Mouse (Mus musculus): Measurements from ENCODE around the gene Paqr8. TPM values are rescaled to one million over a fixed set of nuclear protein-coding genes. Genes with fewer than 3 reads are reported as not detected.

Paqr8 gene
- polyA plus RNA-seq, 1 experiment, result 112 TPM

DNA sequence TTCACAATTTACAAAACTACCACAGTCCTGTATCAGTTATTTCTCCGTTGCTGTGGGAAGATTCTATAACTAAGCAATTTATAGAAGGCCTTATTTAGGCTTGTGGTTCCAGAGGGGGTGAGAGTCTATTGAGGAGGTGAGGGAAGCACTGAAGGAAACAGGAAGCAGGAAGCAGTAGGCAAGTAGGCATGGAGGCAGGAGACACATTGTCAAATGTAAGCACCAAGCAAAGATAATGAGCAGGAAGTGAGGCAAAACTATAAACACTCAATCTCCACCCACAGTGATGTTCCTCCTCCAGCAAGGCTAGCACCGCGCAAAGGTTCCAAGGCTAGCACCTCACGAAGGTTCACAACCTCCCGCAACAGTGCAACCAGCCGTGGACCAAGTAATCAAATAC, 91.4 kb downstream of the Paqr8 start:
- DNase-seq, result no peak
- TF ChIP-seq POLR2A (IDR thresholded peaks at IDR 0.05; ENCODE audit: borderline replicate concordance, insufficient read depth, low read length) (no peak), CTCF (IDR thresholded peaks at IDR 0.05; ENCODE audit: borderline replicate concordance, insufficient read depth, low read depth, low read length) (no peak)
- 93% methylated on average over 6 of the region's 6 CpGs for WGBS
- H3K27ac ChIP-seq (ENCODE audit: insufficient read depth, low read length), result no peak overlapping the region
- no peaks in the 10 kb centered on the region for H3K27me3 ChIP-seq (ENCODE audit: control insufficient read depth, insufficient read depth, low read length)
- no peak overlapping the region for H3K4me3 ChIP-seq (replicated peaks; ENCODE audit: insufficient read depth, low read depth, low read length)
- H3K4me1 ChIP-seq (ENCODE audit: control insufficient read depth, insufficient read depth, low read length), result no peaks in the 10 kb centered on the region

DNA sequence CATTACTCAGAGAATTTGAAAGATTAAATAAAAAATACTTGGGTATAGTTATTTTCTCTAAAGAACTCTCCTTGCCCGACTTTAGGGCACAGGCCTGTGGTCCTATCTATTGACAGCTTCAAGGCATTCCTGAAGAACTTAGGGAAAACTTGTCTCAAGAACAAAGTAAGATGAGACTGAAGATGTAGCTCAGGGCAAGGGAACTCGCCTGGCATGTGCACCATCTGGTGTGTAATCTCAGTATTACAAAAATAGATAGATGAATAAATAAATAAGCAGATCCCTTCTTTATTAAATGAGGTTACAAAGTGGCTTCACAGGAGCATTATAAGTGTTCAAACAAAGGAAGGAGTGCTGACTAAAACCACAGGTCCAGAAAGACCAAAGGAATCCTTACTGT, 93.7 kb downstream of the Paqr8 start:
- Histone ChIP-seq H3K27ac (ENCODE audit: insufficient read depth, low read length) (no peak overlapping the region), H3K4me1 (ENCODE audit: control insufficient read depth, insufficient read depth, low read length) (no peaks in the 10 kb centered on the region), H3K4me3 (replicated peaks; ENCODE audit: insufficient read depth, low read depth, low read length) (no peak overlapping the region), H3K27me3 (ENCODE audit: control insufficient read depth, insufficient read depth, low read length) (no peaks in the 10 kb centered on the region)
- no peak for DNase-seq
- TF ChIP-seq CTCF (IDR thresholded peaks at IDR 0.05; ENCODE audit: borderline replicate concordance, insufficient read depth, low read depth, low read length), result peak; percentile 21; the same call in 1 of the 2 replicates
- TF ChIP-seq POLR2A (IDR thresholded peaks at IDR 0.05; ENCODE audit: borderline replicate concordance, insufficient read depth, low read length), result no peak
- 62% methylated on average over 2 of the region's 2 CpGs for WGBS

DNA sequence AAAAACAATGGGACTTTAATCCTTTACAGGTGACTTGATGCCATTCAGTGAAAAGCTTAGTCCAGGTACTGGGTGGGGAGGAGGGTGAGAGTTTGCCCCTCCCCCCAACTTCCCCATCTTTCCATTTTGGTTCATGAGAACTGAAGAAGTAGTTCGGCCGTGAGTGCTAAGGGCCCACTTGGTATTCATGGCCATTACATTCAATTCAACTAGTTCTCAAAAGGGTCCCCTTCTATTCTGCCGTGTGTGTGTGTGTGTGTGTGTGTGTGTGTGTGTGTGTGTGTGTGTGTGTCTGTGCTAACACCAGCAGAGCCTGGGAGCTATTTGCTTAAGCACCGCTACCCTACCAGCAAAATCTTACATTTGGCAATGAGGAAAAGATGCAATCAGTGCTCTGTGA, 94.2 kb downstream of the Paqr8 start:
- no peak for DNase-seq
- no peak for TF ChIP-seq CTCF (IDR thresholded peaks at IDR 0.05; ENCODE audit: borderline replicate concordance, insufficient read depth, low read depth, low read length)
- no peak for TF ChIP-seq POLR2A (IDR thresholded peaks at IDR 0.05; ENCODE audit: borderline replicate concordance, insufficient read depth, low read length)
- Histone ChIP-seq H3K4me1 (ENCODE audit: control insufficient read depth, insufficient read depth, low read length) (no peaks in the 10 kb centered on the region), H3K27ac (ENCODE audit: insufficient read depth, low read length) (no peak overlapping the region), H3K27me3 (ENCODE audit: control insufficient read depth, insufficient read depth, low read length) (no peaks in the 10 kb centered on the region), H3K4me3 (replicated peaks; ENCODE audit: insufficient read depth, low read depth, low read length) (no peak overlapping the region)
- WGBS, result 77% methylated on average over 4 of the region's 4 CpGs

DNA sequence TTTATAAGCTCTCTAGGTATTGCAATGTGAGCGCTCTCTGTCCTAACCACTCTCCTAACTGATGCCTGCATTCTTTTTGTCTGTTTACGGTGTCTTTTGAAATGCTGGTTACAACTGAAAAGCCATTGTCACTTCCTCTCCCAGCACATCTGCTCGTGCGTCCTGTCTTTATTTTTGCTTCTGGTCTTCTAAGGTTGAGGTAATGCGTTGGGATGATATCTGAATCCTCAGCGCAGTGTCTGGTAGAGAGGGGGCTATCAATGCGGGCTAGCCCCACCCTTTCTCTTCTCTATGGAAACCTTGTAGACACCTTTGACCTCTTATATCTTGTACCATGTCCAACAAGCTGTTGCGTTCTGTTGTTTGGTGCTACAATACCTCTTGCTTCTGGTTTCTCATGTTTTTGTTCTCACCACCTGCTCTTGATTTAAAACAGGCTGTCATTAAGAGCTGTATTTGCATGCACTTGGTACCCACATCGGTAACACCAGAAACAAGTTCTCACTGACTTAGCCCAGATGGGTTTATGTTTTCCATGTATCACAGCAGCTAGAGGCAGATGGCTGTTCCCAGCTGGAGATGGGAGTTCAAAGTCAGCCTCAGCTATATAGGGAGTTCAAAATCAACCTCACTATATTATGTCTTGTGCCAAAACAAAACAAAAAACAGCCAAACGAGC, 96.1 kb downstream of the Paqr8 start:
- Histone ChIP-seq H3K4me1 (ENCODE audit: control insufficient read depth, insufficient read depth, low read length) (no peaks in the 10 kb centered on the region), H3K27me3 (ENCODE audit: control insufficient read depth, insufficient read depth, low read length) (no peaks in the 10 kb centered on the region), H3K4me3 (replicated peaks; ENCODE audit: insufficient read depth, low read depth, low read length) (no peak overlapping the region), H3K27ac (ENCODE audit: insufficient read depth, low read length) (no peak overlapping the region)
- no peak for DNase-seq
- TF ChIP-seq CTCF (IDR thresholded peaks at IDR 0.05; ENCODE audit: borderline replicate concordance, insufficient read depth, low read depth, low read length) (no peak), POLR2A (IDR thresholded peaks at IDR 0.05; ENCODE audit: borderline replicate concordance, insufficient read depth, low read length) (no peak)
- 78% methylated on average over 10 of the region's 10 CpGs for WGBS

Other genes with a start within 250 kb of the Paqr8 start
- gene Il17a, start 159.7 kb upstream of the Paqr8 start, polyA plus RNA-seq (2012; rRNA removed), result not detected in 2 replicates
- gene Il17f, start 100.0 kb upstream of the Paqr8 start, polyA plus RNA-seq (2012; rRNA removed), result not detected in 2 replicates
- gene Mcm3, start 70.3 kb upstream of the Paqr8 start, polyA plus RNA-seq (2012; rRNA removed), result 1.7 and 2.8 TPM in 2 replicates
- gene Efhc1, start 61.0 kb downstream of the Paqr8 start, polyA plus RNA-seq (2012; rRNA removed), result 2.1 and 3.0 TPM in 2 replicates
- gene Tram2, start 188.6 kb downstream of the Paqr8 start, polyA plus RNA-seq (2012; rRNA removed), result 0.93 and 1.0 TPM in 2 replicates

All from cerebellum, adult 2 months (tissue).